Mouse (Mus musculus): Measurements from ENCODE around the gene S100a4. TPM values are rescaled to one million over a fixed set of nuclear protein-coding genes. Genes with fewer than 3 reads are reported as not detected.
A peak's percentile ranks its signal among the peaks of the same experiment; 100 is the strongest.

Gene S100a4
- polyA plus RNA-seq (2015; fragmentation: Nextera tagmentation; extraction: Ambion mirVana) = 0.56 and 0.65 TPM in 2 replicates

GRCm38 (mm10) chr3:90603623-90604022 lies at the start of gene S100a4:
Gene S100a4 (plus strand): TSS chr3:90603771.
- Histone ChIP-seq H3K27me3 (no peaks in the 10 kb centered on the region), H3K9ac (replicated peaks) (no peak within 1 kb of the TSS), H3K4me1 (peaks cover 12% of the 10 kb centered on the region), H3K27ac (replicated peaks) (peak within 1 kb of the TSS; percentile 41; the same call in 1 of the 2 replicates), H3K9me3 (no peaks in the 10 kb centered on the region), H3K36me3 (no peaks in the 10 kb centered on the region), H3K4me3 (no peak within 1 kb of the TSS), H3K4me2 (replicated peaks) (no peak within 1 kb of the TSS)
- ATAC-seq (replicated peaks) = peak; percentile 30; the same call in 1 of the 2 replicates
- 65% methylated on average over 3 of the region's 3 CpGs for WGBS

- H3K27ac ChIP-seq (replicated peaks) = no peak overlapping the region
- WGBS = 10% methylated on average over 5 of the region's 5 CpGs
- no peak overlapping the region for H3K4me2 ChIP-seq (replicated peaks)
- H3K27me3 ChIP-seq = no peaks in the 10 kb centered on the region
- H3K4me1 ChIP-seq = peaks cover 4% of the 10 kb centered on the region; the same call in 1 of the 2 replicates
- H3K4me3 ChIP-seq = no peak overlapping the region
- H3K9me3 ChIP-seq = no peaks in the 10 kb centered on the region
- ATAC-seq (replicated peaks) = peak; percentile 91
- no peaks in the 10 kb centered on the region for H3K36me3 ChIP-seq
- no peak overlapping the region for H3K9ac ChIP-seq (replicated peaks)
Measured at GRCm38 (mm10) chr3:90555954-90556353, 47.6 kb upstream of the S100a4 start.

- Histone ChIP-seq H3K36me3 (no peaks in the 10 kb centered on the region), H3K27ac (replicated peaks) (no peak within 1 kb of the TSS), H3K9ac (replicated peaks) (no peak within 1 kb of the TSS), H3K4me3 (no peak within 1 kb of the TSS), H3K4me2 (replicated peaks) (no peak within 1 kb of the TSS), H3K9me3 (no peaks in the 10 kb centered on the region), H3K4me1 (peaks cover 4% of the 10 kb centered on the region; the same call in 1 of the 2 replicates), H3K27me3 (no peaks in the 10 kb centered on the region)
- WGBS = 84% methylated on average over 6 of the region's 6 CpGs
- ATAC-seq (replicated peaks) = no peak
Measured at GRCm38 (mm10) chr3:90560008-90560628, 43.5 kb upstream of the S100a4 start, which contains the start of gene S100a3. Gene S100a3 (plus strand): TSS chr3:90560578.

GRCm38 (mm10) chr3:90574691-90575090 lies 28.9 kb upstream of the S100a4 start:
- Histone ChIP-seq H3K4me1 (no peaks in the 10 kb centered on the region), H3K9me3 (no peaks in the 10 kb centered on the region), H3K4me3 (no peak overlapping the region), H3K36me3 (no peaks in the 10 kb centered on the region), H3K4me2 (replicated peaks) (no peak overlapping the region), H3K27ac (replicated peaks) (no peak overlapping the region), H3K27me3 (no peaks in the 10 kb centered on the region), H3K9ac (replicated peaks) (no peak overlapping the region)
- 85% methylated on average over 5 of the region's 5 CpGs for WGBS
- ATAC-seq (replicated peaks) = no peak

GRCm38 (mm10) chr3:90575320-90575719 lies 28.3 kb upstream of the S100a4 start:
- Histone ChIP-seq H3K4me3 (no peak overlapping the region), H3K36me3 (no peaks in the 10 kb centered on the region), H3K4me1 (no peaks in the 10 kb centered on the region), H3K9me3 (no peaks in the 10 kb centered on the region), H3K27me3 (no peaks in the 10 kb centered on the region), H3K9ac (replicated peaks) (no peak overlapping the region), H3K27ac (replicated peaks) (no peak overlapping the region), H3K4me2 (replicated peaks) (no peak overlapping the region)
- WGBS = 89% methylated on average over 3 of the region's 3 CpGs
- no peak for ATAC-seq (replicated peaks)

- no peak overlapping the region for H3K27ac ChIP-seq (replicated peaks)
- ATAC-seq (replicated peaks) = no peak
- 72% methylated on average over 10 of the region's 10 CpGs for WGBS
Measured at GRCm38 (mm10) chr3:90576351-90577001, 27.1 kb upstream of the S100a4 start.

GRCm38 (mm10) chr3:90579433-90579832 lies 24.1 kb upstream of the S100a4 start:
- ATAC-seq (replicated peaks) = no peak
- Histone ChIP-seq H3K4me3 (no peak overlapping the region), H3K27ac (replicated peaks) (no peak overlapping the region), H3K27me3 (no peaks in the 10 kb centered on the region), H3K9ac (replicated peaks) (no peak overlapping the region), H3K36me3 (no peaks in the 10 kb centered on the region), H3K4me2 (replicated peaks) (no peak overlapping the region), H3K4me1 (no peaks in the 10 kb centered on the region), H3K9me3 (no peaks in the 10 kb centered on the region)
- 80% methylated on average over 7 of the region's 7 CpGs for WGBS

More at GRCm38 (mm10) chr3:90576351-90577001, 27.1 kb upstream of the S100a4 start:
- Histone ChIP-seq H3K9ac (replicated peaks) (no peak overlapping the region), H3K9me3 (no peaks in the 10 kb centered on the region), H3K4me2 (replicated peaks) (no peak overlapping the region), H3K4me1 (no peaks in the 10 kb centered on the region), H3K36me3 (no peaks in the 10 kb centered on the region), H3K27me3 (no peaks in the 10 kb centered on the region), H3K4me3 (no peak overlapping the region)

- no peak overlapping the region for H3K27ac ChIP-seq (replicated peaks)
- no peaks in the 10 kb centered on the region for H3K4me1 ChIP-seq
- H3K9me3 ChIP-seq = no peaks in the 10 kb centered on the region
- H3K4me3 ChIP-seq = no peak overlapping the region
- WGBS = 94% methylated on average over 5 of the region's 5 CpGs
- H3K9ac ChIP-seq (replicated peaks) = no peak overlapping the region
- no peaks in the 10 kb centered on the region for H3K27me3 ChIP-seq
- ATAC-seq (replicated peaks) = no peak
- H3K36me3 ChIP-seq = no peaks in the 10 kb centered on the region
- no peak overlapping the region for H3K4me2 ChIP-seq (replicated peaks)
Measured at GRCm38 (mm10) chr3:90581141-90581540, 22.4 kb upstream of the S100a4 start.

- no peaks in the 10 kb centered on the region for H3K4me1 ChIP-seq
- no peak overlapping the region for H3K27ac ChIP-seq (replicated peaks)
- no peaks in the 10 kb centered on the region for H3K9me3 ChIP-seq
- no peaks in the 10 kb centered on the region for H3K36me3 ChIP-seq
- no peak overlapping the region for H3K4me3 ChIP-seq
- no peaks in the 10 kb centered on the region for H3K27me3 ChIP-seq
- H3K9ac ChIP-seq (replicated peaks) = no peak overlapping the region
- no peak for ATAC-seq (replicated peaks)
- H3K4me2 ChIP-seq (replicated peaks) = no peak overlapping the region
- WGBS = 97% methylated on average over 1 of the region's 1 CpGs
Measured at GRCm38 (mm10) chr3:90582156-90582555, 21.4 kb upstream of the S100a4 start.

- H3K4me1 ChIP-seq = no peaks in the 10 kb centered on the region
- ATAC-seq (replicated peaks) = no peak
- no peak overlapping the region for H3K9ac ChIP-seq (replicated peaks)
- H3K27ac ChIP-seq (replicated peaks) = no peak overlapping the region
- H3K27me3 ChIP-seq = no peaks in the 10 kb centered on the region
- H3K36me3 ChIP-seq = no peaks in the 10 kb centered on the region
- H3K4me2 ChIP-seq (replicated peaks) = no peak overlapping the region
- 91% methylated on average over 4 of the region's 4 CpGs for WGBS
- H3K4me3 ChIP-seq = no peak overlapping the region
- H3K9me3 ChIP-seq = no peaks in the 10 kb centered on the region
Measured at GRCm38 (mm10) chr3:90582556-90582955, 21.0 kb upstream of the S100a4 start.

GRCm38 (mm10) chr3:90583893-90584292 lies 19.7 kb upstream of the S100a4 start:
- Histone ChIP-seq H3K4me3 (no peak overlapping the region), H3K4me1 (no peaks in the 10 kb centered on the region), H3K9me3 (no peaks in the 10 kb centered on the region), H3K36me3 (no peaks in the 10 kb centered on the region), H3K27ac (replicated peaks) (no peak overlapping the region), H3K27me3 (no peaks in the 10 kb centered on the region), H3K9ac (replicated peaks) (no peak overlapping the region), H3K4me2 (replicated peaks) (no peak overlapping the region)
- 56% methylated on average over 3 of the region's 3 CpGs for WGBS
- no peak for ATAC-seq (replicated peaks)

GRCm38 (mm10) chr3:90585595-90585994 lies 18.0 kb upstream of the S100a4 start:
- no peaks in the 10 kb centered on the region for H3K4me1 ChIP-seq
- no peaks in the 10 kb centered on the region for H3K36me3 ChIP-seq
- no peak overlapping the region for H3K4me2 ChIP-seq (replicated peaks)
- WGBS = 35% methylated on average over 5 of the region's 5 CpGs
- H3K9ac ChIP-seq (replicated peaks) = no peak overlapping the region
- H3K9me3 ChIP-seq = no peaks in the 10 kb centered on the region
- ATAC-seq (replicated peaks) = peak; percentile 35
- H3K27me3 ChIP-seq = no peaks in the 10 kb centered on the region
- H3K27ac ChIP-seq (replicated peaks) = no peak overlapping the region
- no peak overlapping the region for H3K4me3 ChIP-seq
